Mouse (Mus musculus) cortical plate, adult 2 months (tissue): ENCODE results near the gene Nrm. TPM values are rescaled to one million over a fixed set of nuclear protein-coding genes. Genes with fewer than 3 reads are reported as not detected.

Experiments used
- H3K27ac ChIP-seq: fragments of 200-500 bp; 2 replicates; pipeline ENCODE4 v1.5.1; 2012; ENCODE audit warnings: low read length, control low read depth, inconsistent platforms; ENCODE audit not compliant: insufficient read depth
- H3K4me1 ChIP-seq: fragments of 200-500 bp; 2 replicates; pipeline ENCODE4 v1.6.1; 2011; ENCODE audit warnings: low read length; ENCODE audit not compliant: control insufficient read depth, insufficient read depth
- H3K4me3 ChIP-seq: fragments of 200-500 bp; 2 replicates; pipeline ENCODE4 v1.5.1; 2011; ENCODE audit warnings: mild to moderate bottlenecking, low read length, control low read depth; ENCODE audit not compliant: insufficient read depth
- CTCF ChIP-seq: fragments of 200-500 bp; IDR thresholded peaks from 2 replicates; pipeline ENCODE4 v1.5.1; 2011; ENCODE audit warnings: mild to moderate bottlenecking, control low read depth, low read length; ENCODE audit not compliant: insufficient read depth; ENCODE audit errors: extremely low read depth
- POLR2A ChIP-seq: fragments of 200-500 bp; IDR thresholded peaks from 2 replicates; pipeline ENCODE4 v1.6.1; 2011; ENCODE audit warnings: mild to moderate bottlenecking, low read length, control low read depth; ENCODE audit not compliant: insufficient read depth; ENCODE audit errors: extremely low read depth
- polyA plus RNA-seq: library from polyadenylated mRNA; depleted of rRNA; stranded (reverse); fragments of >200 nt; gene quantifications from 2 replicates; pipeline ENCODE4 v1.2.3, GENCODE M21; 2012; rRNA removed

Gene Nrm
- polyA plus RNA-seq, 1 experiment, result 9.3 TPM

DNA sequence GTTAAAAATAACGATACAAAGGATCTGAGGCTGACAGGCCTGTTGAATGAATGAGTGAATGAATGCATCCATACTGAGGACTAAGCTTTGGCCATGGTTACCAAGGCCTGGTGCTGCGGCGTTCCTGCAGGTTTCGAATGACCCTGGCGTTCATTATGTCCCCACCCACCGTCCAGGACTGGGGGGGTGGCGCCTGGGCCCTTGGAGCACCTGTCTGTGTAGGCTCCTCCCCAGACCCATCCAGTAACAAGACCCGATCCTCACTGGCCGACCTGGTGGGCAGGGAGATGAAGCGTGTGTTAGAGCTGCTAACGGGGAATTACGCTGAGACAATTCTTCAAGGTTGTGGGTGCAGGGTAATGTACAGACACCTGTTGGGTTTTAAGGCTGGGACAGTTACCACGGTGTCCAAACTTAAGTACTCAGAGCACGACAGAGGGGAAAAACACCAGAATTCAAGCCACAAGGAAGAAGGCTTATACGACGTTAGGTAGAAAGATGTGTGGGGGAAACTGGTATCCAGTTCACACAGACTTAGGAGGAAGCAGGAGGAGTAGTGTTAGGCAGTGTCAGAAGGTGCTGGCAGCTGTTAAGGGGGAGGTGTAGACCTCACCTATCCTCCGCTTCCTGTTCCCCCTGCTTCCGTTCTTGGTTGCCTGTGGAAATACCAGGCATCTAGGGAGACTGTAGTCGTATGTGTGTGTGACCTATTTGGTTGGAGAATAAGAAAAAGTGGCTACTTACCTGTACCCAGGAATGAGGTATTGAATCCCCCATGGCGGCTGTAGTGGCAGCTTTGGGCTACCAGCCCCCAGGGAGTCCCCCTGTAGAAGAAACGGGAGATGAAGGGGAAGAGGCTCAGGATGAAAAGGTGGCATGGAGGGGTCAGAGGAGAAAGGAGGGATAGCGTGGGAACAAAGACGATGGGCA is 36.8 kb downstream of the Nrm start:
- peak overlapping the region; percentile 66 for H3K27ac ChIP-seq
- H3K4me3 ChIP-seq, result peak overlapping the region; percentile 78
- peaks cover 2% of the 10 kb centered on the region; the same call in 1 of the 2 replicates for H3K4me1 ChIP-seq
- no peak for TF ChIP-seq POLR2A
- TF ChIP-seq CTCF, result no peak

DNA sequence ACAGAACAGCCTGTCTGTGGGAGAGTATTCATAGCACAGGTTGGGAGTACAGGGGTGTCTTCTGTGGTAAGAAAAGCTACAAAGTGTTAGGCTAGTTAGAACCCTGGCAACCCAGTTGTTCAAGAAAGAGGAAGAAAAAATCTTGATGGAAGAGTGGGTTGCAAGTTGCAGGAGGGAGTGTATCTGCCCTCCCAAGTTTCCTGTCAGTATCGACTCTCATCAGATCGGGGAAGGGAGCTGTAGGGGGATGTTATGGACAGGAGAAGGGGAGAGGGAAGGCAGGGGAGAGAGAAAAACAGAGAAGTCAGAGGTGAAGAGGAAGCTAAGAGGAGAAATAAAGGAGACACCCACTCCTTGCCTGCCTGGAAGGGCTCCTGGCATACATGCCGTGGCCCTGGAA is 39.5 kb downstream of the Nrm start:
- peaks cover 2% of the 10 kb centered on the region; the same call in 1 of the 2 replicates for H3K4me1 ChIP-seq
- H3K4me3 ChIP-seq, result no peak overlapping the region
- no peak for TF ChIP-seq POLR2A
- no peak for TF ChIP-seq CTCF
- H3K27ac ChIP-seq, result no peak overlapping the region

GRCm38 (mm10) chr17:35903343-35903991 is 42.3 kb downstream of the Nrm start:
- Histone ChIP-seq H3K4me1 (no peaks in the 10 kb centered on the region), H3K27ac (no peak overlapping the region), H3K4me3 (no peak overlapping the region)
- TF ChIP-seq POLR2A (no peak), CTCF (no peak)

DNA sequence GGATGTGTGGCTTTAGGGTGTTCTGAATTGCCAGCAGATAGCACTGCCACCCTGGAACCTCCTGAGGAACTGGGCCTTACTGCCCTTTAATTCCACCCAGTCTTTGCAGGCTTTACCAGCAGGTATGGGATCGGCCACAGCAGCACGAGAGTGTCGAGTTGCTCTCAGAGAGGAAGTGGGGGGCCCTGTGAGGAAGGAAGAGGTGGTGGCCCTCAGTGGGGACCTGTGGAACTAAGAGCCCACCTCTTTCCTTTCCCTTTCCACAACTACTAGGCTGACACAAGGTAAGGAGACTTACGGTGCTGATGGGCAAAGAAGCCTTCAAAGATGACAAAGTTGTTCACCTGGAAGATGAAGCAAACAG is 42.9 kb downstream of the Nrm start:
- Histone ChIP-seq H3K4me3 (no peak overlapping the region), H3K27ac (no peak overlapping the region), H3K4me1 (no peaks in the 10 kb centered on the region)
- TF ChIP-seq POLR2A (no peak), CTCF (no peak)

DNA sequence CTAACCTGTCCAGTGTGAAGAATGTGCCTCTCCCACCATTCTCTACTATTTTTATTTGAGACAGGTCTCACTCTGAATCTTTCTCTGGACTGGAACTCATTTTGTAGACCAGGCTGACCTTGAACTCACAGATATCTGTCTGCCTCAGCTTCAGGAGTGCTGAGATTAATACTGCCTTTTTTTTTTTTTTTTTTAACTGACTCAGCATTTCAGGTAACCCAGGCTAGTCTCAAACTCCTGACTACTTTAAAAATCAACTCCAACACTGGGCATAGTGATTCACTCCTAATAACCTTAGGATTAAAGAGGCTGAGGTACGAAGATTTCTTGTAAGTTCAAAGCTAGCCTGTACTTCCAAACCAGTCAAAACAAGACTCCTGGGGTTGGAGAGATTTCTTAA is 44.5 kb downstream of the Nrm start:
- no peaks in the 10 kb centered on the region for H3K4me1 ChIP-seq
- H3K27ac ChIP-seq, result no peak overlapping the region
- no peak overlapping the region for H3K4me3 ChIP-seq
- TF ChIP-seq POLR2A (no peak), CTCF (no peak)

GRCm38 (mm10) chr17:35907609-35908008 is 46.5 kb downstream of the Nrm start:
- TF ChIP-seq CTCF (no peak), POLR2A (no peak)
- H3K27ac ChIP-seq, result no peak overlapping the region
- H3K4me3 ChIP-seq, result no peak overlapping the region
- H3K4me1 ChIP-seq, result no peaks in the 10 kb centered on the region

DNA sequence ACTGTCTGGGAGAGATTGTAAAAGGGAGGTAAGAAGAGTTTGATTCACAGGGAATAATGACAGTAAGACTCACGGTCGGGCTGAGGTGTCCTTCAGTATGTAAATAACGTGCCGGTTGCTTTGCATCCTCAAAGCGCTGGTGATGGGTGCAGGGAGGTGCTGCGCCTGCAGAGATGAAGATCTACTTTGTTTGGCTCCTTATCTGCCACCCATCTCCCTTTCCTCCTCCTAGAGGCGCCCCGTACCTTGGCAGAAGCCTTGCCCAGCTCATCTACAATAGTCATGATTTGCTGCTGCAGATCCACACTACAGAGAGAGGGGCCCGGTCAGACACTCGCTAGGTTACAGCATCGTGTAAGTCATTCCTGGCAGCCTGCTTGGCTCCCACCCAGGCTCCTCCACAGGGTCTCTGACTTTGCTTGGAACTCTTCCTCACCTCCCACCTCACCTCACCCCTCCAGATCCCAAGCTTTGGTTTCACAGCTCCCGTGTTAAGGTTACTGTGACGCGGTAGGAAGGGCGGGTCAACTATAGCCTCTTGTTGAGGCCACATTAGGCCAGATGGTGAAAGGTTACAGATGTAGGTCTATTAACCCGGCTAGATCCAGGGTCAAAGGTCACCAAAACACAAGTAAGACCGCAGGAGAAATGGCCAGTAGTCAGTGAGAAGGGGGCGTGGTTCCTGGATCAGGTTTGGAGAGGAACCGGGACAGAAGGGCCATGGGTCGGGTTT is 48.2 kb downstream of the Nrm start:
- H3K4me3 ChIP-seq, result peak overlapping the region; percentile 58
- H3K4me1 ChIP-seq, result no peaks in the 10 kb centered on the region
- H3K27ac ChIP-seq, result 0 out of 2 replicates have a peak overlapping the region, but pooled peaks have one; percentile 2
- TF ChIP-seq CTCF (no peak), POLR2A (no peak)

DNA sequence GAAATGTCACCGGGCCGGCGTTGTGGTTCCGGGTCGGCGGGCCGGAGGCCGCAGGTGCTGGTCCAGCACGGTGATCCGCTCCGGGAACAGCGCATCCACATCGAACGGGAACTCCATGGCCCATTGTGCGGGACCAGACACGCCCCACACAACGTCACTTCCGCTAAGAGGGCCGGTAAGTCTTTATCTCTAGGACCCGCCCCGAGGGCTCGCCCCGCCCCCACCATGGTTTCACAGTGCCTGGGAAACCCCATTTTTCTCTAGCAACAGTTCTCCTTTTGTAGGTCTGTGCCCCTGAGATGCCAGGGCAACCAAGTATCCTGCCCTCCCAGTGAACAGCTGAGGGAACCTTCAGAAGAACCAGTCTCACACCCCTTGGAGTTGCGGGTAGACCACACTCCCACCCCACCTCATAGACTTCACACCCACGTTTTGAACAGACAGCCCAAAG is 48.8 kb downstream of the Nrm start, which contains the start of gene Atat1:
Atat1 (minus strand) TSS at position 157 of the 451 bp plus-strand sequence.
- Histone ChIP-seq H3K4me3 (peak within 1 kb of the TSS; percentile 58), H3K27ac (0 out of 2 replicates have a peak within 1 kb of the TSS, but pooled peaks have one; percentile 2), H3K4me1 (no peaks in the 10 kb centered on the region)
- TF ChIP-seq CTCF, result no peak
- TF ChIP-seq POLR2A, result peak; percentile 90

- no peak overlapping the region for H3K27ac ChIP-seq
- no peak for TF ChIP-seq CTCF
- no peak for TF ChIP-seq POLR2A
- H3K4me1 ChIP-seq, result peaks cover 5% of the 10 kb centered on the region; the same call in 1 of the 2 replicates
- H3K4me3 ChIP-seq, result no peak overlapping the region; the same call in 1 of the 2 replicates
These were observed 53.9 kb downstream of the Nrm start for GRCm38 (mm10) chr17:35914975-35915374.

Other genes starting within 250 kb of the Nrm start
- gene Gm9573, start 234.7 kb upstream of the Nrm start, polyA plus RNA-seq, result 0.09 and 0.10 TPM in 2 replicates
- gene Mucl3, start 217.6 kb upstream of the Nrm start, polyA plus RNA-seq, result 0.06 TPM in 1 of 2 replicates, not detected in the other
- 34.5 and 38.9 TPM in 2 replicates for gene Vars2, start 193.7 kb upstream of the Nrm start, polyA plus RNA-seq
- 29.8 and 32.9 TPM in 2 replicates for gene Gtf2h4, start 187.6 kb upstream of the Nrm start, polyA plus RNA-seq
- gene Ddr1, start 156.7 kb upstream of the Nrm start, polyA plus RNA-seq, result 42.8 and 44.9 TPM in 2 replicates
- gene Ier3, start 39.6 kb upstream of the Nrm start, polyA plus RNA-seq, result 13.4 and 18.4 TPM in 2 replicates
- 212 and 223 TPM in 2 replicates for gene Flot1, start 38.1 kb upstream of the Nrm start, polyA plus RNA-seq
- gene Tubb5, start 23.0 kb upstream of the Nrm start, polyA plus RNA-seq, result 453 and 474 TPM in 2 replicates
- 7.7 and 8.4 TPM in 2 replicates for gene Mdc1, start 19.8 kb upstream of the Nrm start, polyA plus RNA-seq
- 11.1 and 11.4 TPM in 2 replicates for gene Ppp1r18, start 4.3 kb downstream of the Nrm start, polyA plus RNA-seq
- 42.6 and 44.1 TPM in 2 replicates for gene Dhx16, start 18.5 kb downstream of the Nrm start, polyA plus RNA-seq
- 103 TPM in 2 replicates for gene 2310061I04Rik, start 36.1 kb downstream of the Nrm start, polyA plus RNA-seq
- gene Atat1, start 48.8 kb downstream of the Nrm start, polyA plus RNA-seq, result 92.6 and 96.8 TPM in 2 replicates
- gene Mrps18b, start 55.1 kb downstream of the Nrm start, polyA plus RNA-seq, result 64.3 and 65.7 TPM in 2 replicates
- gene Ppp1r10, start 55.1 kb downstream of the Nrm start, polyA plus RNA-seq, result 39.6 TPM in 2 replicates
- 76.4 and 87.8 TPM in 2 replicates for gene Abcf1, start 108.4 kb downstream of the Nrm start, polyA plus RNA-seq
- 131 and 140 TPM in 2 replicates for gene Gnl1, start 118.5 kb downstream of the Nrm start, polyA plus RNA-seq
- 47.0 and 47.8 TPM in 2 replicates for gene Prr3, start 118.9 kb downstream of the Nrm start, polyA plus RNA-seq
- 1.3 and 1.8 TPM in 2 replicates for gene H2-T24, start 159.2 kb downstream of the Nrm start, polyA plus RNA-seq
- 27.6 and 31.8 TPM in 2 replicates for gene H2-T23, start 171.5 kb downstream of the Nrm start, polyA plus RNA-seq
- 18.3 and 19.0 TPM in 2 replicates for gene H2-T22, start 181.4 kb downstream of the Nrm start, polyA plus RNA-seq
- gene Gm6034, start 181.6 kb downstream of the Nrm start, polyA plus RNA-seq, result not detected in 2 replicates
- 0.23 and 0.35 TPM in 2 replicates for gene Gm11127, start 197.1 kb downstream of the Nrm start, polyA plus RNA-seq